In genomic region chr15:98737881-98738280, GRCm38 (mm10) we compare ENCODE assay signal across 9 mouse cellular contexts. TPM values are rescaled to one million over a fixed set of nuclear protein-coding genes. Genes with fewer than 3 reads are reported as not detected.
DNase-seq lines count a peak whose midpoint lies in the region; ATAC-seq and TF ChIP-seq lines count a peak whose summit lies in the region.
"Had no signal": no experiment of that assay in that cellular context is flagged by ENCODE, and none has a peak within 500 bp of the region (broad histone marks: within the 10 kb centered on the region; RNA-seq: fewer than 3 reads in every experiment).

No protein-coding gene starts in this region.

- H3K79me2 ChIP-seq in CH12.LX (replicated peaks; ENCODE audit: control insufficient read depth, extremely low read depth, insufficient read depth, poor library complexity, severe bottlenecking) = no peaks in the 10 kb centered on the region

- no peak overlapping the region for H3K4me2 ChIP-seq in hindbrain, postnatal 0 days (ENCODE audit: low read depth, low read length)
- H3K4me2 ChIP-seq in hindbrain, embryonic 11.5 days (replicated peaks; ENCODE audit: low read depth, low read length) = no peak overlapping the region
- no peak overlapping the region for H3K4me2 ChIP-seq in CH12.LX (ENCODE audit: insufficient read depth, low read depth, poor library complexity, severe bottlenecking)
- no peak overlapping the region for H3K4me2 ChIP-seq in stomach, postnatal 0 days (replicated peaks; ENCODE audit: low read depth)

- H3K4me3 ChIP-seq in hindbrain, postnatal 0 days (ENCODE audit: low read length) = no peak overlapping the region
- no peak overlapping the region for H3K4me3 ChIP-seq in hindbrain, embryonic 11.5 days (ENCODE audit: low read depth, low read length)
- no peak overlapping the region for H3K4me3 ChIP-seq in CH12.LX (replicated peaks in 1 of 3; ENCODE audit: low read depth in 2 of 3, low read length in 2 of 3, poor library complexity in 1 of 3)
- H3K4me3 ChIP-seq in stomach, postnatal 0 days (ENCODE audit: low read depth, low read length) = no peak overlapping the region
- H3K4me3 ChIP-seq in hindbrain, embryonic 10.5 days = no peak overlapping the region

- H3K27ac ChIP-seq in hindbrain, postnatal 0 days = no peak overlapping the region
- no peak overlapping the region; the same call in 1 of the 2 replicates for H3K27ac ChIP-seq in hindbrain, embryonic 11.5 days (ENCODE audit: low read depth, low read length)
- H3K27ac ChIP-seq in CH12.LX (ENCODE audit: insufficient read depth, low read depth) = no peak overlapping the region
- no peak overlapping the region for H3K27ac ChIP-seq in stomach, postnatal 0 days (replicated peaks)
- no peak overlapping the region for H3K27ac ChIP-seq in hindbrain, embryonic 10.5 days

- H3K9ac ChIP-seq in hindbrain, postnatal 0 days (replicated peaks; ENCODE audit: low read length) = no peak overlapping the region
- H3K9ac ChIP-seq in hindbrain, embryonic 11.5 days (ENCODE audit: low read depth, low read length) = no peak overlapping the region
- H3K9ac ChIP-seq in CH12.LX (ENCODE audit: insufficient read depth, low read depth) = no peak overlapping the region
- no peak overlapping the region for H3K9ac ChIP-seq in stomach, postnatal 0 days (ENCODE audit: low read length)

- TF ChIP-seq RAD21 in CH12.LX (IDR thresholded peaks at IDR 0.05; ENCODE audit: low read depth, low read length) = peak; percentile 23

- TF ChIP-seq POLR2A in CH12.LX (IDR thresholded peaks at IDR 0.05; ENCODE audit: low read depth, low read length) = no peak

- dilution Hi-C loops in CH12.LX (cut with MboI; ENCODE audit: extremely low pct_ligation_motif_present, extremely low pct_unique_long_range_greater_than_20kb, low sequenced_read_pairs) = no loop called here

- TF ChIP-seq CTCF in hindbrain, postnatal 0 days (IDR thresholded peaks at IDR 0.05; ENCODE audit: low read depth) = peak; percentile 72
- peak in 1 of 2 experiments; percentile 53; a peak in 2 of 4 replicates for TF ChIP-seq CTCF in CH12.LX (conservative IDR thresholded peaks at IDR 0.05 in 1 of 2, IDR thresholded peaks at IDR 0.05 in 1 of 2; ENCODE audit: low read depth in 2 of 2, low read length in 2 of 2)
- peak; percentile 75 for TF ChIP-seq CTCF in stomach, postnatal 0 days (IDR thresholded peaks at IDR 0.05; ENCODE audit: low read depth)

- peak; percentile 43 for DNase-seq in hindbrain, postnatal 0 days (ENCODE audit: low spot score)
- DNase-seq in hindbrain, embryonic 11.5 days (ENCODE audit: low spot score) = no peak
- DNase-seq in 3T3-L1 (ENCODE audit: low read depth, low spot score) (peak; percentile 39), CH12.LX (ENCODE audit: extremely low read depth) (no peak)
- peak; percentile 40 for DNase-seq in left cerebral cortex, postnatal 4 days
- DNase-seq in stomach, postnatal 0 days (ENCODE audit: low spot score) = peak; percentile 71
- DNase-seq in hindbrain, embryonic 10.5 days (ENCODE audit: low spot score) = no peak
- no peak for DNase-seq in frontal cortex, postnatal 14 days (ENCODE audit: low spot score in 2 of 2)

- no peaks in the 10 kb centered on the region for H3K4me1 ChIP-seq in hindbrain, postnatal 0 days (ENCODE audit: insufficient read depth, low read length)
- H3K4me1 ChIP-seq in hindbrain, embryonic 11.5 days (replicated peaks; ENCODE audit: control insufficient read depth, insufficient read depth, low read length) = no peaks in the 10 kb centered on the region
- H3K4me1 ChIP-seq in CH12.LX (ENCODE audit: control insufficient read depth in 1 of 2, insufficient read depth in 2 of 2) = peaks cover 2 to 33% of the 10 kb centered on the region in 2 experiments; a peak in 3 of 4 replicates
- H3K4me1 ChIP-seq in stomach, postnatal 0 days (replicated peaks; ENCODE audit: control insufficient read depth, insufficient read depth) = no peaks in the 10 kb centered on the region
- no peaks in the 10 kb centered on the region for H3K4me1 ChIP-seq in hindbrain, embryonic 10.5 days (replicated peaks)

- H3K36me3 ChIP-seq in hindbrain, postnatal 0 days (ENCODE audit: insufficient read depth, low read length) = peaks cover 40% of the 10 kb centered on the region
- H3K36me3 ChIP-seq in hindbrain, embryonic 11.5 days (ENCODE audit: control insufficient read depth, insufficient read depth, low read length) = 0 out of 2 replicates have a peak, but pooled peaks cover 6% of the 10 kb centered on the region
- H3K36me3 ChIP-seq in CH12.LX (replicated peaks in 1 of 2; ENCODE audit: control insufficient read depth in 1 of 2, insufficient read depth in 1 of 2, low read length in 1 of 2) = peaks cover 70 to 86% of the 10 kb centered on the region in 2 experiments
- H3K36me3 ChIP-seq in stomach, postnatal 0 days (ENCODE audit: control insufficient read depth, insufficient read depth, low read length) = peaks cover 14% of the 10 kb centered on the region
- H3K36me3 ChIP-seq in hindbrain, embryonic 10.5 days = peaks cover 85% of the 10 kb centered on the region

- H3K27me3 ChIP-seq in hindbrain, postnatal 0 days (ENCODE audit: insufficient read depth, low read length) = no peaks in the 10 kb centered on the region
- no peaks in the 10 kb centered on the region for H3K27me3 ChIP-seq in hindbrain, embryonic 11.5 days (ENCODE audit: control insufficient read depth, insufficient read depth, low read length)
- H3K27me3 ChIP-seq in CH12.LX (replicated peaks) = no peaks in the 10 kb centered on the region
- no peaks in the 10 kb centered on the region for H3K27me3 ChIP-seq in stomach, postnatal 0 days (ENCODE audit: control insufficient read depth, insufficient read depth, low read length)
- H3K27me3 ChIP-seq in hindbrain, embryonic 10.5 days (ENCODE audit: insufficient read depth, poor library complexity, severe bottlenecking) = no peaks in the 10 kb centered on the region

- no peaks in the 10 kb centered on the region for H3K9me3 ChIP-seq in hindbrain, postnatal 0 days (ENCODE audit: low read length)
- no peaks in the 10 kb centered on the region for H3K9me3 ChIP-seq in hindbrain, embryonic 11.5 days (ENCODE audit: control insufficient read depth, low read length)
- peaks cover 3% of the 10 kb centered on the region for H3K9me3 ChIP-seq in CH12.LX (replicated peaks; ENCODE audit: low read length)
- no peaks in the 10 kb centered on the region for H3K9me3 ChIP-seq in stomach, postnatal 0 days (ENCODE audit: control insufficient read depth, low read length)
- H3K9me3 ChIP-seq in hindbrain, embryonic 10.5 days = no peaks in the 10 kb centered on the region

- 0 out of 2 replicates have a peak, but pooled peaks have one; percentile 35 for ATAC-seq in hindbrain, postnatal 0 days
- ATAC-seq in hindbrain, embryonic 11.5 days (ENCODE audit: low FRiP score) = no peak
- peak; percentile 75; the same call in 1 of the 2 replicates for ATAC-seq in stomach, postnatal 0 days (ENCODE audit: low FRiP score, low TSS enrichment)

- in situ Hi-C loops in CH12.LX (cut with MboI; ENCODE audit: low pct_ligation_motif_present, low pct_unique_long_range_greater_than_20kb, low sequenced_read_pairs) = no loop called here

- intact Hi-C loops in left cerebral cortex, postnatal 4 days (cut with DNase I) = no loop called here

- TF ChIP-seq EP300 in CH12.LX (IDR thresholded peaks at IDR 0.05; ENCODE audit: low read length) = no peak
- TF ChIP-seq EP300 in stomach, postnatal 0 days (optimal IDR thresholded peaks at IDR 0.05) = no peak

RNA-seq across cellular contexts. Expression of gene Fkbp11, which starts 9.9 kb away (rescaled TPM):
- total RNA-seq in hindbrain, postnatal 0 days (2014; rRNA removed) = 6.4 and 10.6 TPM in 2 replicates
- polyA plus RNA-seq in hindbrain, postnatal 0 days (2015; fragmentation: Nextera tagmentation; extraction: Ambion mirVana) = 5.0 and 6.6 TPM in 2 replicates
- polyA plus RNA-seq in hindbrain, embryonic 11.5 days (2014; fragmentation: Nextera tagmentation; extraction: Ambion mirVana) = 13.0 and 15.5 TPM in 2 replicates
- total RNA-seq in CH12.LX (2012; rRNA removed) = 75.0 and 132 TPM in 2 replicates
- 21.0 and 23.4 TPM in 2 replicates for total RNA-seq in CH12.LX (2014; rRNA removed)
- 22.2 and 27.6 TPM in 2 replicates for polyA plus RNA-seq in CH12.LX (2012; ENCODE audit: insufficient read length, low read depth)
- total RNA-seq in left cerebral cortex, postnatal 4 days (2021) = 1 to 10 TPM; 2.7 to 3.5 TPM
- 117 and 127 TPM in 2 replicates for polyA plus RNA-seq in stomach, postnatal 0 days (2015; fragmentation: Nextera tagmentation; extraction: Ambion mirVana)
- polyA plus RNA-seq in hindbrain, embryonic 10.5 days (2016; fragmentation: Nextera tagmentation; extraction: Ambion mirVana) = 12.9 and 15.9 TPM in 2 replicates

RNA-seq across cellular contexts. Expression of gene Arf3, which starts 25.1 kb away (rescaled TPM):
- 127 TPM in 2 replicates for total RNA-seq in hindbrain, postnatal 0 days (2014; rRNA removed)
- 80.7 and 92.9 TPM in 2 replicates for polyA plus RNA-seq in hindbrain, postnatal 0 days (2015; fragmentation: Nextera tagmentation; extraction: Ambion mirVana)
- polyA plus RNA-seq in hindbrain, embryonic 11.5 days (2014; fragmentation: Nextera tagmentation; extraction: Ambion mirVana) = 32.3 and 33.2 TPM in 2 replicates
- total RNA-seq in CH12.LX (2012; rRNA removed) = 32.5 and 33.8 TPM in 2 replicates
- total RNA-seq in CH12.LX (2014; rRNA removed) = 33.9 and 41.0 TPM in 2 replicates
- 158 and 182 TPM in 2 replicates for polyA plus RNA-seq in CH12.LX (2012; ENCODE audit: insufficient read length, low read depth)
- 100 to 1,000 TPM; 318 to 348 TPM for total RNA-seq in left cerebral cortex, postnatal 4 days (2021)
- polyA plus RNA-seq in stomach, postnatal 0 days (2015; fragmentation: Nextera tagmentation; extraction: Ambion mirVana) = 29.5 and 33.1 TPM in 2 replicates
- 42.6 and 45.1 TPM in 2 replicates for polyA plus RNA-seq in hindbrain, embryonic 10.5 days (2016; fragmentation: Nextera tagmentation; extraction: Ambion mirVana)

RNA-seq across cellular contexts. Expression of gene Ccdc65, which starts 29.9 kb away (rescaled TPM):
- total RNA-seq in hindbrain, postnatal 0 days (2014; rRNA removed) = 2.6 and 3.7 TPM in 2 replicates
- 7.7 and 10.4 TPM in 2 replicates for polyA plus RNA-seq in hindbrain, postnatal 0 days (2015; fragmentation: Nextera tagmentation; extraction: Ambion mirVana)
- polyA plus RNA-seq in hindbrain, embryonic 11.5 days (2014; fragmentation: Nextera tagmentation; extraction: Ambion mirVana) = 2.4 and 3.0 TPM in 2 replicates
- total RNA-seq in CH12.LX (2012; rRNA removed) (0.13 TPM in 1 of 2 replicates, not detected in the other), CH12.LX (2014; rRNA removed) (not detected in 2 replicates)
- polyA plus RNA-seq in CH12.LX (2012; ENCODE audit: insufficient read length, low read depth) = 0.11 and 0.14 TPM in 2 replicates
- total RNA-seq in left cerebral cortex, postnatal 4 days (2021) = 10 to 100 TPM in 1 of 2 experiments, 1 to 10 TPM in 1; 9.9 to 10.3 TPM
- 0.70 and 0.76 TPM in 2 replicates for polyA plus RNA-seq in stomach, postnatal 0 days (2015; fragmentation: Nextera tagmentation; extraction: Ambion mirVana)
- polyA plus RNA-seq in hindbrain, embryonic 10.5 days (2016; fragmentation: Nextera tagmentation; extraction: Ambion mirVana) = 1.7 and 3.1 TPM in 2 replicates

RNA-seq across cellular contexts. Expression of gene Wnt10b, which starts 40.1 kb away (rescaled TPM):
- total RNA-seq in hindbrain, postnatal 0 days (2014; rRNA removed) = 1.4 and 4.5 TPM in 2 replicates
- 0.29 TPM in 1 of 2 replicates, not detected in the other for polyA plus RNA-seq in hindbrain, postnatal 0 days (2015; fragmentation: Nextera tagmentation; extraction: Ambion mirVana)
- 0.54 and 0.57 TPM in 2 replicates for polyA plus RNA-seq in hindbrain, embryonic 11.5 days (2014; fragmentation: Nextera tagmentation; extraction: Ambion mirVana)
- total RNA-seq in CH12.LX (2012; rRNA removed) (19.1 and 25.4 TPM in 2 replicates), CH12.LX (2014; rRNA removed) (61.6 and 64.4 TPM in 2 replicates)
- polyA plus RNA-seq in CH12.LX (2012; ENCODE audit: insufficient read length, low read depth) = 56.2 and 58.0 TPM in 2 replicates
- under 1 TPM; 0.36 to 0.40 TPM for total RNA-seq in left cerebral cortex, postnatal 4 days (2021)
- polyA plus RNA-seq in stomach, postnatal 0 days (2015; fragmentation: Nextera tagmentation; extraction: Ambion mirVana) = 0.11 TPM in 1 of 2 replicates, not detected in the other
- polyA plus RNA-seq in hindbrain, embryonic 10.5 days (2016; fragmentation: Nextera tagmentation; extraction: Ambion mirVana) = 0.21 and 0.44 TPM in 2 replicates

RNA-seq across cellular contexts. Expression of gene Wnt1, which starts 51.8 kb away (rescaled TPM):
- 0.05 TPM in 1 of 2 replicates, not detected in the other for total RNA-seq in hindbrain, postnatal 0 days (2014; rRNA removed)
- 0.52 and 0.59 TPM in 2 replicates for polyA plus RNA-seq in hindbrain, postnatal 0 days (2015; fragmentation: Nextera tagmentation; extraction: Ambion mirVana)
- 8.0 and 9.5 TPM in 2 replicates for polyA plus RNA-seq in hindbrain, embryonic 11.5 days (2014; fragmentation: Nextera tagmentation; extraction: Ambion mirVana)
- not detected in 2 replicates for total RNA-seq in CH12.LX (2012; rRNA removed)
- total RNA-seq in CH12.LX (2014; rRNA removed) = not detected in 2 replicates
- not detected in 2 replicates for polyA plus RNA-seq in CH12.LX (2012; ENCODE audit: insufficient read length, low read depth)
- not detected for total RNA-seq in left cerebral cortex, postnatal 4 days (2021)
- polyA plus RNA-seq in stomach, postnatal 0 days (2015; fragmentation: Nextera tagmentation; extraction: Ambion mirVana) = not detected in 2 replicates
- 13.7 and 13.8 TPM in 2 replicates for polyA plus RNA-seq in hindbrain, embryonic 10.5 days (2016; fragmentation: Nextera tagmentation; extraction: Ambion mirVana)
- polyA plus RNA-seq: intestine, embryonic 14.5 days had no signal

Comparison
In these comparisons a context has a peak if more than half of its experiments do, and no peak if none do; other contexts are left out.
1. DNase-seq: peak in hindbrain, postnatal 0 days (single experiment), 3T3-L1 (single experiment), left cerebral cortex, postnatal 4 days (single experiment) and stomach, postnatal 0 days (single experiment); none in hindbrain, embryonic 11.5 days (single experiment), CH12.LX (single experiment), hindbrain, embryonic 10.5 days (single experiment) and frontal cortex, postnatal 14 days (0 of 2).